Mouse (Mus musculus) cortical plate, adult 2 months (tissue): ENCODE data around the gene Plekha8. TPM values are rescaled to one million over a fixed set of nuclear protein-coding genes. Genes with fewer than 3 reads are reported as not detected.

Experiments
- H3K27ac ChIP-seq: fragments of 200-500 bp; 2 replicates; pipeline ENCODE4 v1.5.1; 2012; ENCODE audit warnings: low read length, control low read depth, inconsistent platforms; ENCODE audit not compliant: insufficient read depth
- H3K4me1 ChIP-seq: fragments of 200-500 bp; 2 replicates; pipeline ENCODE4 v1.6.1; 2011; ENCODE audit warnings: low read length; ENCODE audit not compliant: control insufficient read depth, insufficient read depth
- H3K4me3 ChIP-seq: fragments of 200-500 bp; 2 replicates; pipeline ENCODE4 v1.5.1; 2011; ENCODE audit warnings: mild to moderate bottlenecking, low read length, control low read depth; ENCODE audit not compliant: insufficient read depth
- CTCF ChIP-seq: fragments of 200-500 bp; IDR thresholded peaks from 2 replicates; pipeline ENCODE4 v1.5.1; 2011; ENCODE audit warnings: mild to moderate bottlenecking, control low read depth, low read length; ENCODE audit not compliant: insufficient read depth; ENCODE audit errors: extremely low read depth
- POLR2A ChIP-seq: fragments of 200-500 bp; IDR thresholded peaks from 2 replicates; pipeline ENCODE4 v1.6.1; 2011; ENCODE audit warnings: mild to moderate bottlenecking, low read length, control low read depth; ENCODE audit not compliant: insufficient read depth; ENCODE audit errors: extremely low read depth
- polyA plus RNA-seq: library from polyadenylated mRNA; depleted of rRNA; stranded (reverse); fragments of >200 nt; gene quantifications from 2 replicates; pipeline ENCODE4 v1.2.3, GENCODE M21; 2012

Plekha8 gene
- polyA plus RNA-seq, 1 experiment: 7.8 TPM

- peak within 1 kb of the TSS; percentile 45; the same call in 1 of the 2 replicates for H3K4me3 ChIP-seq
- H3K27ac ChIP-seq: no peak within 1 kb of the TSS
- TF ChIP-seq POLR2A (no peak), CTCF (no peak)
- H3K4me1 ChIP-seq: peaks cover 5% of the 10 kb centered on the region; the same call in 1 of the 2 replicates
Measured at GRCm38 (mm10) chr6:54597208-54597607, 2.3 kb downstream of the Plekha8 start, which contains the start of gene Fkbp14. Gene Fkbp14 (minus strand): TSS chr6:54597308.

- Histone ChIP-seq H3K4me3 (no peak overlapping the region), H3K27ac (no peak overlapping the region)
- TF ChIP-seq POLR2A (no peak), CTCF (no peak)
Measured at GRCm38 (mm10) chr6:54597711-54598110, 2.8 kb downstream of the Plekha8 start.

GRCm38 (mm10) chr6:54600681-54601347 is 5.9 kb downstream of the Plekha8 start:
- Histone ChIP-seq H3K4me1 (peaks cover 5% of the 10 kb centered on the region; the same call in 1 of the 2 replicates), H3K27ac (no peak overlapping the region), H3K4me3 (no peak overlapping the region)
- TF ChIP-seq CTCF: no peak

More at GRCm38 (mm10) chr6:54597711-54598110, 2.8 kb downstream of the Plekha8 start:
- peaks cover 5% of the 10 kb centered on the region; the same call in 1 of the 2 replicates for H3K4me1 ChIP-seq

GRCm38 (mm10) chr6:54602891-54603290 is 8.0 kb downstream of the Plekha8 start:
- Histone ChIP-seq H3K4me3 (no peak overlapping the region), H3K4me1 (no peaks in the 10 kb centered on the region), H3K27ac (no peak overlapping the region)
- TF ChIP-seq POLR2A (no peak), CTCF (no peak)

DNA sequence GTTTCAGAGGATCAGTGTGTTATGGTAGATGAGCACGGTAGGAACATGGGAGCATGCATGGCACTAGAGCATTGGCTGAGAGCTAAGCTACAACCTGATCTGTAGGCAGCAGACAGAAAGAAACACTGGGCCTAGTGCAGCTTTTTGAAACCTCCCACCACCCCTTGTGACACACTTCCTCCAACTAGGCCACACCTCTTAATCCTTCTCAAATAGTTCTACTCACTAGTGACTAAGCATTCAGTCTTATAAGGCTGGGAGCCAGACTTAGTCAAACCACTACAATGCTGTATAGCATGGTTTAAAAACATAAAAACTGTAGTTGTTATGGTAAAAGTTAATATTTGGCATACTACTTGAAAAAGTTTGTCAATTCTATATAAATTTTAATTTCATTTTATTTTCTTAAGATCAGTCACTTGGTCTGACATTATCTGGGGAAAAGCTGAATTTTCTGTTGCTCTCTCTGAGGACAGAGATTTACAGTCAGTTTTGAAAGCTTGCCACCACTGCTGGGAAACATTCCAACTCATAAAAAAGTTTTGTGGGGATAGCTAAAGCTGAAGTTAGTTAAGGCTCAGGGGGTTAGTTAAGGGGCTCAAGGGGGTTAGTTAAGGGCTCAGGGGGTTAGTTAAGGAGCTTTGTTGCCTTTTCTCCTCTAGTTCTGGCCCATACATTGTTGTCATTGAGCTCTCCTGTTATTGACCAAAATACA is 9.2 kb downstream of the Plekha8 start:
- no peak overlapping the region for H3K4me3 ChIP-seq
- TF ChIP-seq CTCF (no peak), POLR2A (no peak)
- no peak overlapping the region for H3K27ac ChIP-seq
- H3K4me1 ChIP-seq: no peaks in the 10 kb centered on the region

DNA sequence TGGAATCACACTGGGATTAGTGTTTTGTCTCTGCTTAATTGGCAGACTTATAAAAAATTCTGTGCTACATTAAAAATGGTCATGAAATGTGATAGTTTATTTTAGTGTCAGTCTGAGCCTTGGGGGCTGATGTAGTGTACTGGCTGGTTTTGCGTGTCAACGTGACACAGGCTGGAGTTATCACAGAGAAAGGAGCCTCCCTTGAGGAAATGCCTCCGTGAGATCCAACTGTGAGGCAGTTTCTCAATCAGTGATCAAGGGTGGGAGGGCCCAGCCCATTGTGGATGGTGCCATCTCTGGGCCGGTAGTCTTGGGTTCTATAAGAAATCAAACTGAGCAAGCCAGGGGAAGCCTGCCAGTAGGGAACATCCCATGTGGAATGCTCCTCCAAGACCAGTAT is 11.3 kb downstream of the Plekha8 start:
- TF ChIP-seq CTCF (no peak), POLR2A (no peak)
- Histone ChIP-seq H3K27ac (no peak overlapping the region), H3K4me1 (no peaks in the 10 kb centered on the region), H3K4me3 (no peak overlapping the region)

- TF ChIP-seq POLR2A: no peak
- Histone ChIP-seq H3K4me3 (no peak overlapping the region), H3K27ac (no peak overlapping the region)
Measured at GRCm38 (mm10) chr6:54617363-54617762, 22.5 kb downstream of the Plekha8 start.

DNA sequence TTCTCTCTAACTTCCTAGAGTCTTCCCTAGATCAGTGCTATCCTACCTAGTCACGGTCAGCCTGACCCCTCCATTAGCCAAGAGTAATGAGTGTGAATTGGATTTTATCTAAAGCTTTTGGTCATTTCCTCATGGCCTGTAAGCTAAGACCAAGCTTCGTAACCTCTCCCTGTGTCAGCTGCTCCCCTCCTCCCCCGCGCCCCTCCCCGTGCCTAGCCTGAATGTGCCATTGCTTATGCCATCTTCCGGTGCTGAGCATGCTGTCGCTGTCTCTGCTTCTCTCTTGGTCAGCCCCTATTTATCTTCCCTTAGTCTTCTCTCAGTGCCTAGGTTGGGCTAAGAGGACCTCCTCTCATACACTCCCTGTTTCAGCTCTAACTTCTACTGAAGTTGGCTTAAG is 24.6 kb downstream of the Plekha8 start:
- H3K27ac ChIP-seq: no peak overlapping the region

More at GRCm38 (mm10) chr6:54617363-54617762, 22.5 kb downstream of the Plekha8 start:
- no peaks in the 10 kb centered on the region for H3K4me1 ChIP-seq

GRCm38 (mm10) chr6:54620357-54620756 is 25.4 kb downstream of the Plekha8 start:
- TF ChIP-seq POLR2A: no peak
- TF ChIP-seq CTCF: no peak
- Histone ChIP-seq H3K4me1 (no peaks in the 10 kb centered on the region), H3K27ac (no peak overlapping the region), H3K4me3 (no peak overlapping the region)

More for the DNA sequence above, 24.6 kb downstream of the Plekha8 start:
- Histone ChIP-seq H3K4me1 (no peaks in the 10 kb centered on the region), H3K4me3 (no peak overlapping the region)
- no peak for TF ChIP-seq CTCF
- no peak for TF ChIP-seq POLR2A

GRCm38 (mm10) chr6:54628381-54628780 is 33.5 kb downstream of the Plekha8 start:
- Histone ChIP-seq H3K27ac (no peak overlapping the region), H3K4me3 (no peak overlapping the region)
- TF ChIP-seq CTCF (no peak), POLR2A (no peak)

More at GRCm38 (mm10) chr6:54628381-54628780, 33.5 kb downstream of the Plekha8 start:
- no peaks in the 10 kb centered on the region for H3K4me1 ChIP-seq
